In the genomic region with DNA sequence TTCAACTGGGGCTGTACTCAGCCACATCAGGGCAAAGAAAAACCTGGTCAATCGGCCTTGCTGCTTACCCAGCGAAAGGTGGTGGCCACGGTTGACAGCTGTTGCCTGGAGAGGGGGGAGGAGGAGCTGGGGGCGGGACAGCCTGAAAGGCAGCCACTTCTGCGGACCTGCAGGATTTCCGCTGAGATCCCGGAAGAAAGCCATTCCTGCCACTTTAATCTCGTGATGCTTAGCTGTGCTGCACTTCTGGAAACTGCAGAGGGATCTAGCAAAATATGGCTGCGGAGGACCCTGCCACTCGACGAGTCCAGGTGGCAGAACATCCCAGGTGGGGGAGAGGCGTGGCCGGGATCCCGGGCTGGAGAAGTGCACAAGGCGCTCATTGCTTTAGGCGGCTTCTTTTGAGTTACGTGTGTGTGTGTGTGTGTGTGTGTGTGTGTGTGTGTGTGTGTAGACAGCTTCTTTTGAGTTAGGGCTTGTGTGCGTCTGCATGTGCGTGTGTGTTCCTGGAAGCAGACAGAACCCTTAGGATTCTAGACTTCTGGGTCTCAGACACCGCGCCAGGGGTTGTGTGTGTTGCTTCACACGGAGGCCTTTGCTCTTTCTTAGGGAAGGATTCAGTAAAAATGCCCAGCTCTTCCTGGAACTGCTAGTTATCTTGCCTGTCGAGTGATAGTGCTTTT, we compare ENCODE assay signal across 8 mouse cellular contexts. TPM values are rescaled to one million over a fixed set of nuclear protein-coding genes. Genes with fewer than 3 reads are reported as not detected.
DNase-seq lines count a peak whose midpoint lies in the region; ATAC-seq and TF ChIP-seq lines count a peak whose summit lies in the region.

No protein-coding gene starts in this region.

- no peaks in the 10 kb centered on the region for H3K27me3 ChIP-seq in hindbrain, embryonic 16.5 days (replicated peaks; ENCODE audit: control insufficient read depth, insufficient read depth, low read length)
- no peaks in the 10 kb centered on the region for H3K27me3 ChIP-seq in megakaryocyte, embryonic 14.5 days (replicated peaks)

- peak overlapping the region; percentile 73 for H3K4me3 ChIP-seq in gastrocnemius, adult 2 months
- peak overlapping the region; percentile 55 for H3K4me3 ChIP-seq in hindbrain, embryonic 16.5 days (ENCODE audit: low read length)
- H3K4me3 ChIP-seq in megakaryocyte, embryonic 14.5 days (replicated peaks), result peak overlapping the region; percentile 94

- peaks cover 2% of the 10 kb centered on the region for H3K4me1 ChIP-seq in hindbrain, embryonic 16.5 days (ENCODE audit: control insufficient read depth, insufficient read depth, low read depth, low read length)
- H3K4me1 ChIP-seq in megakaryocyte, embryonic 14.5 days, result peaks cover 50% of the 10 kb centered on the region

- peak; percentile 97 for ATAC-seq in common myeloid progenitor, adult 5-6 weeks (replicated peaks; ENCODE audit: low read depth, poor library complexity, severe bottlenecking)
- peak; percentile 92 for ATAC-seq in hindbrain, embryonic 16.5 days

- TF ChIP-seq CTCF in gastrocnemius, adult 2 months (IDR thresholded peaks at IDR 0.05), result no peak

- H3K4me2 ChIP-seq in hindbrain, embryonic 16.5 days (ENCODE audit: low read length), result peak overlapping the region; percentile 73

- 6% methylated on average over 23 of the region's 23 CpGs for WGBS in hindbrain, embryonic 16.5 days

- H3K36me3 ChIP-seq in hindbrain, embryonic 16.5 days (ENCODE audit: control insufficient read depth, insufficient read depth, low read length), result no peaks in the 10 kb centered on the region
- H3K36me3 ChIP-seq in megakaryocyte, embryonic 14.5 days (replicated peaks; ENCODE audit: low read length), result peaks cover 26% of the 10 kb centered on the region

- no peaks in the 10 kb centered on the region for H3K9me3 ChIP-seq in hindbrain, embryonic 16.5 days (ENCODE audit: control insufficient read depth, low read length)
- no peaks in the 10 kb centered on the region for H3K9me3 ChIP-seq in megakaryocyte, embryonic 14.5 days

- H3K9ac ChIP-seq in hindbrain, embryonic 16.5 days (ENCODE audit: low read depth, low read length), result peak overlapping the region; percentile 75

- intact Hi-C loops in gastrocnemius, adult 2 months (cut with DNase I), result no loop called here

- peak; percentile 76 for DNase-seq in T-cell, adult 2 months (ENCODE audit: low spot score)
- DNase-seq in gastrocnemius, adult 2 months, result peak; percentile 72
- peak; percentile 34 to 37 for DNase-seq in left cerebral cortex, adult 8-10 months (ENCODE audit: low spot score in 2 of 2)
- DNase-seq in right cerebral cortex, adult 2 months (ENCODE audit: low spot score in 2 of 2), result peak; percentile 44 to 65
- DNase-seq in urinary bladder, postnatal 10 days (ENCODE audit: low spot score), result peak; percentile 13

- peak overlapping the region; percentile 61; the same call in 1 of the 2 replicates for H3K27ac ChIP-seq in gastrocnemius, adult 2 months
- peak overlapping the region; percentile 69 for H3K27ac ChIP-seq in hindbrain, embryonic 16.5 days (ENCODE audit: low read depth, low read length)

RNA-seq across cellular contexts. Expression of a gene that starts 7.3 kb away (rescaled TPM):
- 204 and 241 TPM in 2 replicates for total RNA-seq in common myeloid progenitor, adult 5-6 weeks (2017)
- 100 to 1,000 TPM; 109 to 116 TPM for total RNA-seq in gastrocnemius, adult 2 months (2021)
- polyA plus RNA-seq in hindbrain, embryonic 16.5 days (2015; fragmentation: Nextera tagmentation; extraction: Ambion mirVana), result 57.7 and 58.3 TPM in 2 replicates
- total RNA-seq in left cerebral cortex, adult 8-10 months (2022), result 100 to 1,000 TPM; 105 to 118 (median 108) TPM
- 2.3 TPM in 1 of 2 replicates, not detected in the other for polyA plus RNA-seq in megakaryocyte, embryonic 14.5 days (2012; ENCODE audit: insufficient read depth, low replicate concordance)

RNA-seq across cellular contexts. Expression of a gene that starts 7.3 kb away (rescaled TPM):
- total RNA-seq in common myeloid progenitor, adult 5-6 weeks (2017), result 27.2 and 27.4 TPM in 2 replicates
- 1 to 10 TPM; 2.8 to 4.2 TPM for total RNA-seq in gastrocnemius, adult 2 months (2021)
- polyA plus RNA-seq in hindbrain, embryonic 16.5 days (2015; fragmentation: Nextera tagmentation; extraction: Ambion mirVana), result 32.3 and 35.1 TPM in 2 replicates
- 10 to 100 TPM; 29.2 to 34.3 (median 32.6) TPM for total RNA-seq in left cerebral cortex, adult 8-10 months (2022)
- 3.0 and 5.8 TPM in 2 replicates for polyA plus RNA-seq in megakaryocyte, embryonic 14.5 days (2012; ENCODE audit: insufficient read depth, low replicate concordance)

Comparison
In these comparisons a context has a peak if more than half of its experiments do, and no peak if none do; other contexts are left out.
1. Peak in every context shown above with its lines: DNase-seq, ATAC-seq, H3K4me3 ChIP-seq and H3K27ac ChIP-seq.
2. DNase-seq: peak in every context shown above with its lines; median percentile 76 in T-cell, adult 2 months; 72 in gastrocnemius, adult 2 months; 54 in right cerebral cortex, adult 2 months; 36 in left cerebral cortex, adult 8-10 months; 13 in urinary bladder, postnatal 10 days.